Mouse (Mus musculus) central nervous system, embryonic 14 days (tissue): ENCODE measurements around the gene Rnase4. TPM values are rescaled to one million over a fixed set of nuclear protein-coding genes. Genes with fewer than 3 reads are reported as not detected.

ENCODE experiments used
- polyA plus RNA-seq: library from polyadenylated mRNA; depleted of rRNA; stranded (reverse); fragments of >200 nt; gene quantifications from 2 replicates; pipeline ENCODE4 v1.2.3, GENCODE M21; 2012; rRNA removed

Gene Rnase4
- polyA plus RNA-seq = 14.3 and 24.3 TPM in 2 replicates

GRCm38 (mm10) chr14:51090921-51091900, at the start of gene Rnase4, which contains the start of gene Ang:
Gene Rnase4, plus strand, starts transcription at chr14:51091077.
Gene Ang, plus strand, starts transcription at chr14:51091150.

DNA sequence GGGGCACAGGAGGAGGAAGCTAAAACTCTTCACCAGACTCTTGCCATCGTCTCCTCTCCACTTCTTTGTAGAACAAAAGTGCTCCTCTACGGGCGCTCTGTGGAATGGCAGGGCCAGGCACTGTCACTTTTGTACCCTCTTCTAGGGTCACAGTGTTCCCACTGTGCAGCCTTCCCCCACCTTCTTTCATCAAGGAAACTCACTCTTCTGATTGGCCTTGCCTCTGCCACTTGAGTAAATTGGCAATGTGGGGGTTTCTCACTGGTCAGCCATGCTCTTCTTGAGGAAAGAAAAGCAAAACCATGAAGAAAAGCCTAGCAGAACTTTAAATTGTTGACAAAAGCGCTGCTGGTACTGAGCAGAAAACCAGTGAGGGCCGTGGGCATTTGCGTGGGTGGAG, 49.1 kb upstream of the Rnase4 start, which contains the start of gene Rnase9:
TSS of gene Rnase9 (minus strand) at position 101 of the 400 bp plus-strand sequence.

DNA sequence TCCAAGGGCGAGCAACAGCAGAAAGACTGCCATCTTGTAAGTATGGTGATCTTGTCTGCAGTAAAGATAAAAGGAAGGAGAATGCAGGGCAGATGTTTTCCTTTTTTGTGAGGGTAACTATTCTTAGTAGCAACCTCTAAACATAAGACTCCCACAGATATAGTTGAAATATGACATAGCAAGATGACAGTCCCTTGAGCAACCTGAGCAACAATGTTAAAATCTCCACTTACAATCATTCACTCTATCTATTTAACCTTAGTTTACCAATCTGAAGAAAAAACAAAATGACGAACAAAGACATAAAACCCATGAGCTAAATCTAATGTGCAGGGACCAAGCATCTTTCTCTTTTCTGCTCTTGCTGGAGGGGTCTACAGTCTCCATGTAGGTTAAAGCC, 40.8 kb upstream of the Rnase4 start, which contains the start of gene Rnase11:
TSS of gene Rnase11 (minus strand) at position 101 of the 400 bp plus-strand sequence.

DNA sequence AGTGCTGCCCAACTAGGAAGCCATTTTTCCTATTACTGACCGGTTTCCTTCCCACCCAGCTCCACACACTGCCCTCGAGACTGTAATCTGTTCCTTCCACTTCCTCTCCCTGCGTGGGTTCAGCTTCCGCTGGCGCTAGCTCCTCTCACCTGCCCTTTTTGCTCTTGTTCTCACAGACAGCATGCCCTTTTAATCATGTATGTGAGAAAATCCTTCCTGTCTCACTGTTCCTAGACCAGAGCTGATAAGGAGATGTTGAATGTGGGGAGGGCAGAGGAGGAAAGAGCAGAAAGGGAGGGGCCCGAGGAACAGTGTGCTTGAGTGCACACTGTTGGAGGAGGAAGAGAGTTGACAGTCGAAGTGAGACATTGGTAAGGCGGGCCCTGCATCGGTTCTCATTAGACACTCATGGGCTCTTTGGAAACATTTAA, 33.5 kb upstream of the Rnase4 start, which contains the start of gene Rnase12:
TSS of gene Rnase12 (minus strand) at position 261 of the 431 bp plus-strand sequence.

GRCm38 (mm10) chr14:51074335-51074734, 16.5 kb upstream of the Rnase4 start, which contains the start of gene Olfr750:
Gene Olfr750, minus strand, starts transcription at chr14:51074435.

GRCm38 (mm10) chr14:51113916-51114560, 23.2 kb downstream of the Rnase4 start, which contains the start of gene Eddm3b:
Gene Eddm3b, plus strand, starts transcription at chr14:51114426.

DNA sequence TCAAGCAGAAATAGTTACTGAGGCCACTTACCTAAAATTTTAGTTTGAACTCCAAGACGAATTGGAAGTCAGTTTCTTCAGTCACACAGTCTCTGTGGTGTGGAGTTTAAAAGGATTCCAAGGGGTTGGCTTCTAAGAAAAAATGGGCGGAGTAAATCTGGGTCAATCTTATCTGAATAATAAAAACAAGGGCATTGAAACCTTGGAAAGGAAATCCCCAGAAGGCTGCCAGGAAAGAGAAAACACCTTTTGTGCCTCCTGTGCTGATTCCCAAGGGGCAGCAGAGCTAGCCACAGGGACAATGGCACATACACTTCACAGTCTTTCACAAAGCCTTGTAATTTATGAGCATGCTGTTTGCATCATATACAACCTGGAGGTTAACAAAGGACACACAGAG, 55.8 kb downstream of the Rnase4 start, which contains the start of gene Rnase1:
TSS of gene Rnase1 (minus strand) at position 101 of the 400 bp plus-strand sequence.

Other genes with a start within 250 kb of the Rnase4 start
- gene Tep1, start 220.5 kb upstream of the Rnase4 start, polyA plus RNA-seq = 4.2 and 6.1 TPM in 2 replicates
- gene Klhl33, start 193.6 kb upstream of the Rnase4 start, polyA plus RNA-seq = 0.79 and 1.2 TPM in 2 replicates
- 122 and 139 TPM in 2 replicates for gene Osgep, start 166.2 kb upstream of the Rnase4 start, polyA plus RNA-seq
- gene Apex1, start 166.1 kb upstream of the Rnase4 start, polyA plus RNA-seq = 167 and 214 TPM in 2 replicates
- 129 and 137 TPM in 2 replicates for gene Pip4p1, start 160.2 kb upstream of the Rnase4 start, polyA plus RNA-seq
- gene Pnp, start 160.0 kb upstream of the Rnase4 start, polyA plus RNA-seq = 22.1 and 24.5 TPM in 2 replicates
- 28.5 and 35.7 TPM in 2 replicates for gene Gm49342, start 146.6 kb upstream of the Rnase4 start, polyA plus RNA-seq
- 0.23 and 0.28 TPM in 2 replicates for gene Pnp2, start 135.1 kb upstream of the Rnase4 start, polyA plus RNA-seq
- 0.04 TPM in 1 of 2 replicates, not detected in the other for gene Rnase10, start 83.3 kb upstream of the Rnase4 start, polyA plus RNA-seq
- not detected in 2 replicates for gene Rnase9, start 49.2 kb upstream of the Rnase4 start, polyA plus RNA-seq
- not detected in 2 replicates for gene Rnase11, start 40.9 kb upstream of the Rnase4 start, polyA plus RNA-seq
- not detected in 2 replicates for gene Rnase12, start 33.4 kb upstream of the Rnase4 start, polyA plus RNA-seq
- not detected in 2 replicates for gene Olfr750, start 16.6 kb upstream of the Rnase4 start, polyA plus RNA-seq
- gene Ang, start 73 bp downstream of the Rnase4 start, polyA plus RNA-seq = 4.3 and 6.9 TPM in 2 replicates
- not detected in 2 replicates for gene Eddm3b, start 23.3 kb downstream of the Rnase4 start, polyA plus RNA-seq
- 0.35 and 0.66 TPM in 2 replicates for gene Rnase6, start 32.8 kb downstream of the Rnase4 start, polyA plus RNA-seq
- 0.25 and 0.31 TPM in 2 replicates for gene Rnase1, start 55.7 kb downstream of the Rnase4 start, polyA plus RNA-seq
- gene Rnase2b, start 71.2 kb downstream of the Rnase4 start, polyA plus RNA-seq = not detected in 2 replicates
- gene Ang2, start 108.1 kb downstream of the Rnase4 start, polyA plus RNA-seq = not detected in 2 replicates
- not detected in 2 replicates for gene Ear14, start 112.3 kb downstream of the Rnase4 start, polyA plus RNA-seq
- gene Rnase2a, start 165.0 kb downstream of the Rnase4 start, polyA plus RNA-seq = not detected in 2 replicates